Mouse (Mus musculus) neural tube, embryonic 15.5 days (tissue): ENCODE results near the gene Trappc3l. TPM values are rescaled to one million over a fixed set of nuclear protein-coding genes. Genes with fewer than 3 reads are reported as not detected.

Source experiments
- ATAC-seq: fragments of 200-750 bp; cut with Nextera tagmentation; 2 replicates; pipeline ENCODE4 v1.8.0; 2017; ENCODE audit warnings: mild to moderate bottlenecking, moderate TSS enrichment, moderate library complexity; ENCODE audit not compliant: low FRiP score
- H3K27ac ChIP-seq: fragments of 300-500 bp; sonication (generic); replicated peaks from 2 replicates; pipeline ENCODE4 v1.5.1; 2015; ENCODE audit warnings: mild to moderate bottlenecking, inconsistent platforms
- H3K27me3 ChIP-seq: fragments of 300-500 bp; sonication (generic); replicated peaks from 2 replicates; pipeline ENCODE4 v1.6.1; 2015; ENCODE audit warnings: inconsistent platforms
- H3K36me3 ChIP-seq: fragments of 300-500 bp; sonication (generic); 2 replicates; pipeline ENCODE4 v1.6.1; 2015; ENCODE audit warnings: inconsistent platforms
- H3K4me1 ChIP-seq: fragments of 300-500 bp; sonication (generic); 2 replicates; pipeline ENCODE4 v1.6.1; 2015; ENCODE audit warnings: inconsistent platforms
- H3K4me2 ChIP-seq: fragments of 300-500 bp; sonication (generic); 2 replicates; pipeline ENCODE4 v1.6.1; 2015; ENCODE audit warnings: inconsistent platforms, mild to moderate bottlenecking, moderate library complexity
- H3K4me3 ChIP-seq: fragments of 300-500 bp; sonication (generic); replicated peaks from 2 replicates; pipeline ENCODE4 v1.5.1; 2015; ENCODE audit warnings: mild to moderate bottlenecking, inconsistent platforms
- H3K9ac ChIP-seq: fragments of 300-500 bp; sonication (generic); replicated peaks from 2 replicates; pipeline ENCODE4 v1.6.1; 2015; ENCODE audit warnings: mild to moderate bottlenecking, inconsistent platforms
- H3K9me3 ChIP-seq: fragments of 300-500 bp; sonication (generic); replicated peaks from 2 replicates; pipeline ENCODE4 v1.6.1; 2016; ENCODE audit warnings: inconsistent platforms
- WGBS: fragments of 180-500 bp; shearing (Covaris S2); methylation state at CpG from one replicate; pipeline ENCODE4 v1.1.7; 2015; ENCODE audit warnings: mixed read lengths; 5-methylcytosine and 5-hydroxymethylcytosine counted together
- polyA plus RNA-seq: library from polyadenylated mRNA; unstranded; fragments of >200 nt; fragmentation: Nextera tagmentation; extraction: Ambion mirVana; gene quantifications from 2 replicates; pipeline ENCODE4 v1.2.1, GENCODE M21; 2015

The Trappc3l gene
- polyA plus RNA-seq, 1 experiment from 2014 or later: 0.91 TPM

DNA sequence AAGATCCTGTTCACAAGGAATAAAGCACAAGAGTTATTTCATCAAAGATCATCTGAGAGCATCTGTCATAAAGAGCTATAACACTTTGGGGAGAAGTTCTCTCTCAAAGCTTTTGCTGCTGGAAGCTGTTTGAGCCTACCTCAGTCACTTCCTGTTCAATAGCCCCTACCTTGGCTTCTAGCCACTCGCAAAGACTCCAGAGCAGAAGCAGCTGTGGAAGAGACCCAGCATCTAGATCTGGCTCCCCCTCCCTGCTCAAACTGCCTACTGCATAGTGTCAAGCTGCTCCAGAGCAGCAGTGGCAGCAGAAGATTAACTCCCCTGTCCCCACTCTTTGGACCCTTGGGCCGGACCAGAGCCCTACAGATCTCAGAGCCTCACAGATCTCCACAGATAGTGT is 16.6 kb downstream of the Trappc3l start:
- H3K9ac ChIP-seq: no peak overlapping the region
- no peak for ATAC-seq
- H3K4me3 ChIP-seq: no peak overlapping the region
- H3K9me3 ChIP-seq: no peaks in the 10 kb centered on the region
- WGBS: 100% methylated on average over 2 of the region's 2 CpGs
- H3K36me3 ChIP-seq: no peaks in the 10 kb centered on the region
- no peaks in the 10 kb centered on the region for H3K27me3 ChIP-seq
- no peak overlapping the region for H3K27ac ChIP-seq
- H3K4me2 ChIP-seq: no peak overlapping the region
- no peaks in the 10 kb centered on the region for H3K4me1 ChIP-seq

DNA sequence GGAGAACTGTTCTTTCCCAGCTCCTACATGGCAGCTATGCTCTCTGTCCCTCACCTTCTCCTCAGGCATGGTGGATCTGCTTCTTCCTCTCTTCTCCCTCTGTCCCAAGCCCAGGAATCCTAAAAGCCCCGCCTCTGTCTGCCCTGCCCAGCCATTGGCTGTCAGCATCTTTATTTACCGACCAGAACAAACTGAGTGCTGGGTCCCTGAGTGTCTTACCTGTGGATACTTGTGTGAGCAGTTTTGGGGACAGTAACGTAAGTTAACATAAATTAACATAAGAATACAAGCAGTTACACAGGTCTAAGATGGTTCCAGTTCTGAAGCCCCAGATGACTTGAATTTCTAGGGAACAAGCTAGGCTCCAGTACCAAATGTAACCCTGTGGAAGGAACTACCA is 29.2 kb downstream of the Trappc3l start:
- Histone ChIP-seq H3K27me3 (no peaks in the 10 kb centered on the region), H3K36me3 (no peaks in the 10 kb centered on the region), H3K4me2 (no peak overlapping the region), H3K4me3 (no peak overlapping the region), H3K9ac (no peak overlapping the region), H3K4me1 (no peaks in the 10 kb centered on the region), H3K9me3 (no peaks in the 10 kb centered on the region), H3K27ac (no peak overlapping the region)
- 66% methylated on average over 3 of the region's 3 CpGs for WGBS
- ATAC-seq: no peak

DNA sequence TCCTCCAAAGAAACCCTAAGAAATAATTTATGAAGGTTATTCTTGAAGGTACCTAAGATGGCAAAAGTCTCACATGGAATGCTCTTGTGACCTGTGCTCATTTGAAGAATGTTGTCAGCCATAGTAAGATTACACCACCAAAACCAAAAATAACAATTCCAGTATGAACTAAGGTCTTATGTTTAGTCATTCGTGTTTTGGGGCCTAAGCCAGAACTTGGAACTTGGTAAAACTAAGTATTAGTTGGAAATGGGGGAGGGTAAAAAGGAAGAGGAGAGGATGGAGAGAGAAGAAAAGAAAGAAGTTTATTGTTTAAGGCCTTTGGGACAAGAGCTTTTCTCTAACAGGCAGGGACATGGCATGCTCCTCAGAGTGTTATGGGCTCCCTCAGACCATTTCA is 32.2 kb downstream of the Trappc3l start:
- 62% methylated on average over 1 of the region's 1 CpGs for WGBS
- Histone ChIP-seq H3K27ac (no peak overlapping the region), H3K4me1 (no peaks in the 10 kb centered on the region)

DNA sequence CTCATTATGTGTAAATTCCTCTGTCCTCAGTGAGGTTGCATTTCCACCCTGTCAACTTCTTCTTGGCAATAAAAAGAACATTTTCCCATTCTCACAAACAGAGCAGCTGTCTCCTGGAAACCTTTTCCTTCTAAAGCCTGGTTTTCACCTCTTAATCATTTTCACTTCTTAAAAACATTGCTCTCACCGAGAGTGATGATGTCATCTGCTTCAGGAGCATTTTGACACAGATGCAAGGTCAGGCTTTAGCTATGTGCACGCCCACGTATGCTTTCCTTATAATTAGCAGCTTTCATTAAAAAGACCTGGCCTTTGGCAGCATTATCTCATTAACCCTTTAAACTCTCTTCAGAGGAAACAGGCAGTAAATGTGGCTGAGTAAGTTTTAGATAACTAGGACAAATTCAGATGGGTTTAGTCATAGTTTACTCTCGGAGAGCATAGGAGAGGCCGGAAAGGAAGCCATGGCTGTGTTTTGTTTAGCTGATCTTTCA is 33.6 kb downstream of the Trappc3l start:
- no peaks in the 10 kb centered on the region for H3K9me3 ChIP-seq
- no peaks in the 10 kb centered on the region for H3K27me3 ChIP-seq
- H3K4me1 ChIP-seq: no peaks in the 10 kb centered on the region
- no peak overlapping the region for H3K4me3 ChIP-seq
- no peak overlapping the region for H3K4me2 ChIP-seq
- H3K27ac ChIP-seq: no peak overlapping the region
- WGBS: 69% methylated on average over 5 of the region's 5 CpGs
- H3K9ac ChIP-seq: no peak overlapping the region
- H3K36me3 ChIP-seq: no peaks in the 10 kb centered on the region
- ATAC-seq: no peak

More for the DNA sequence above, 32.2 kb downstream of the Trappc3l start:
- H3K36me3 ChIP-seq: no peaks in the 10 kb centered on the region
- ATAC-seq: no peak
- no peak overlapping the region for H3K4me3 ChIP-seq
- no peaks in the 10 kb centered on the region for H3K27me3 ChIP-seq
- no peak overlapping the region for H3K4me2 ChIP-seq
- no peaks in the 10 kb centered on the region for H3K9me3 ChIP-seq
- H3K9ac ChIP-seq: no peak overlapping the region

DNA sequence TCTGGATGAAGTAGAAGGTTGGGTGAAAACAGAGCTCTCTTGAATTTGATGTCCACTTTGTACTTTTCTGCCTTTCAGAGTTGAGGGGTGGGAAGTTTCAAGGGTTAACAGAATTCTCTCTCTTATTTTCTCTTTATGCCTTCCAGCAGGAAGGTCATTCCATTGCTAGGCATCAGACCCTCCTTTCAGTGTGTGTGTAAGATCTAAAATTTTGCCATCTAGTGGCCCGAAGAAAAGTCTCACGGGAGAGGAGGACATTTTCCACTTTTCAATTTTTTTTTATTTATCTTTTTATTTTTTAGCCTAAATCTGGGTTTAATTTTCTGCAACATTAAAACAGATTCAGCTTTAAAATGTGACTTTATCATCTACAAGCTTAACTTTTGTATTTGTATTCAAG is 34.3 kb downstream of the Trappc3l start:
- no peak for ATAC-seq
- Histone ChIP-seq H3K27ac (no peak overlapping the region), H3K4me3 (no peak overlapping the region), H3K9me3 (no peaks in the 10 kb centered on the region), H3K27me3 (no peaks in the 10 kb centered on the region), H3K4me1 (no peaks in the 10 kb centered on the region), H3K4me2 (no peak overlapping the region), H3K36me3 (no peaks in the 10 kb centered on the region), H3K9ac (no peak overlapping the region)
- WGBS: 78% methylated on average over 2 of the region's 2 CpGs

DNA sequence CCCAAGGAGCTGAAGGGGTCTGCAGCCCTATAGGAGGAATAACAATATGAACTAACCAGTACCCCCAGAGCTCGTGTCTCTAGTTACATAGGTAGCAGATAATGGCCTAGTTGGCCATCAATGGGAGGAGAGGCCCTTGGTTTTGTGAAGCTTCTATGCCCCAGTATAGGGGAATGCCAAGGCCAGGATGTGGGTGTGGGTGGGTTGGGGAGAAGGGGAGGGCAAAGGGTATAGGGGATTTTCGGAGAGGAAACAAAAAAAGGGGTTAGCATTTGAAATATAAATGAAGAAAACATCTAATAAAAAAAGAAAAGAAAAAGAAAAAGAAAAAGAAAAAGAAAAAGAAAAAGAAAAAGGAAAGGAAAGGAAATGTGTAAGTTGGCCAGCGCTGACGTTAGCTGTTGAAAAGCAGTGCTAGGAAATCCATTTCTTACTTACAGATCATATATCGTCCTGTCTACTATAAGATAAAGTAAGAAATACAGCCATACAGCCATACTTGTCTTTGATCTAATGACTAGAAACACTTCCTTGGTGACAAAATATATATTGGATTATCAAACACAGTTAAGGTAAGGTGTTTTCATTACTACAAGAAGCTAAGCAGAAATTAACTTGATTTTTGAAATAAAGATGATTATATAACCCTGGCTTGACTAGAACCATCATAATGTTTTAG is 37.3 kb downstream of the Trappc3l start:
- H3K9ac ChIP-seq: no peak overlapping the region
- 91% methylated on average over 5 of the region's 5 CpGs for whole genome bisulfite sequencing
- H3K9me3 ChIP-seq: no peaks in the 10 kb centered on the region
- no peak for ATAC-seq
- no peaks in the 10 kb centered on the region for H3K36me3 ChIP-seq
- H3K27me3 ChIP-seq: no peaks in the 10 kb centered on the region
- H3K4me2 ChIP-seq: no peak overlapping the region
- H3K4me3 ChIP-seq: no peak overlapping the region
- no peak overlapping the region for H3K27ac ChIP-seq
- H3K4me1 ChIP-seq: no peaks in the 10 kb centered on the region

DNA sequence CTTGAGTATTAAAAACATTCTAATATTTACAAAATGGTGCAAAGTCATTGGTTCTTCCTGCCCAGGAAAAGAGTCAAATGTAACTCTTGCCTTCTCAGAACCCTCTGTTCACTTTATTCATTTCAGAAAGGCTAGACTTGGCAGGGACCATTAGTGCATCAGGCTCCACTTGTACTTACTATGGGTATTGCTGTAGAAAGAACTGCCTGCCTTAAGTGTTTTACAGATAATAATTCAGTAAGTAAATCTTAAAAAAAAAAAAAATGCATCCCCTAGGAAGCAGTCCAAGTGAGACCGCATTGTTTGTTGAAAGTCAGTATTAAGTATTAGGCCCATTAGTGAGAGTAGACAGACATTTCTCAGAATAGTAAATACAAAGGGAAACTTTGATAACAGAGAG is 49.1 kb downstream of the Trappc3l start:
- ATAC-seq: no peak
- no peak overlapping the region for H3K4me2 ChIP-seq
- H3K27ac ChIP-seq: no peak overlapping the region
- no peak overlapping the region for H3K4me3 ChIP-seq
- H3K27me3 ChIP-seq: no peaks in the 10 kb centered on the region
- WGBS: 93% methylated on average over 1 of the region's 1 CpGs
- H3K36me3 ChIP-seq: no peaks in the 10 kb centered on the region
- H3K4me1 ChIP-seq: no peaks in the 10 kb centered on the region
- no peaks in the 10 kb centered on the region for H3K9me3 ChIP-seq
- no peak overlapping the region for H3K9ac ChIP-seq

DNA sequence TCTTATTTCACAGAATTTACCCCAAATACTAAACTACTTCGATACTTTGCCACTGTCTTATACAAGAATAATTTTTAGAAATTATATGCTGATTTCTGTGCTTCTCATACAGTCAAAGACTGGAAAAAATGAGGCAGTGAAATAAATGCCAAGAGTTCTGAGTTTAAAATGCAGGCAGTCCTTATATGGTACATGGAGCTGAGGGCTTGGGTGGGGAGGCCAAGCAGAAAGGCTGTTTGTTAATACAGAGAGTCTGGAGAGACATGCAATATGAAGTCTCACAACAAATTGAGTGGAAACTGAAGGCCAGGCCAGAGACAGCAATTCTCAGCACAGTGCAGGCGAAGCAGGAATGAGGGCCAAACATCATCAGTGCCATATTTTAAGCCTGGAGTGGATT is 51.1 kb downstream of the Trappc3l start:
- no peaks in the 10 kb centered on the region for H3K4me1 ChIP-seq
- 95% methylated on average over 2 of the region's 2 CpGs for WGBS
- H3K4me2 ChIP-seq: no peak overlapping the region
- no peaks in the 10 kb centered on the region for H3K27me3 ChIP-seq
- no peak overlapping the region for H3K9ac ChIP-seq
- no peaks in the 10 kb centered on the region for H3K36me3 ChIP-seq
- no peak for ATAC-seq
- H3K27ac ChIP-seq: no peak overlapping the region
- H3K4me3 ChIP-seq: no peak overlapping the region
- no peaks in the 10 kb centered on the region for H3K9me3 ChIP-seq

DNA sequence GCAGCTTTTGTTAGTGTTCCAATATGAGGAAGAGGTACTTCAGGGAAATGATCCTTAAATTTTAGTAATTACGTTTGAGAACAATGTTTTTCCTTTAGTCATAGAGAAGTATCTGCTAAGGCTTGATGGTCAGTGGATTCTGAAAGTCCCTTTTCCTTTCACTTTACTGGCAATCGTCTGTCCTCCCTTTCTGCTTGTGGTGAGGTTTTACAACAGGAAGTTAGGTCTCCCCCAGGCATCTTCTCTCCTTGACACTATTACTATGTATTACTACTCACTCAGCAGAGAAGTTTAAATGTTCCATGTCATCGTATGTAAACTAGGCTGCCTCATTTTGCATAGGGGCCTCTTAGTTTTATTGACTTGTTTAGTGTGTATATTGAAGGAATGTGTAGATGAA is 52.1 kb downstream of the Trappc3l start:
- Histone ChIP-seq H3K27ac (no peak overlapping the region), H3K36me3 (no peaks in the 10 kb centered on the region), H3K4me2 (no peak overlapping the region), H3K4me3 (no peak overlapping the region), H3K9ac (no peak overlapping the region), H3K9me3 (no peaks in the 10 kb centered on the region), H3K27me3 (no peaks in the 10 kb centered on the region), H3K4me1 (no peaks in the 10 kb centered on the region)
- ATAC-seq: no peak
- 64% methylated on average over 3 of the region's 3 CpGs for WGBS

DNA sequence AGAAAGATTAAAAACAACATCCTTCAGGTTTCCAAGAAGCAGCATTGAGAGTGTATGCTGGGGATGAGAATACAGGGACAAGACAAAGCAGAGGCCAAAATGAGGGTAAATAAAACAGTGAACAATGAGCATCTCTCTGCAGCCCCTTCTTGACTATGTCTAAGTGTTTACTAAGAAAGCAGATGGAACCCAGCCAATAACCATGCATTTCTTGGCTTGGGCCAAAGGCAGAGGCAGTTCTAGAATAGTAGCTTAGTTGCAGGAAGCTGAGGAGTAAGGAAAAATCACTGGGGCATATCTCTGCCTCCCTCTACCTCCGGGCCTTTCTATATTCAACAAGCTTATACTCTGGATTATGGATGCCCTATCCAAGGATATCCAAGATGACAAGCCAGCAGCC is 53.1 kb downstream of the Trappc3l start:
- WGBS: 90% methylated on average over 1 of the region's 1 CpGs
- H3K4me1 ChIP-seq: no peaks in the 10 kb centered on the region
- no peak overlapping the region for H3K4me3 ChIP-seq
- H3K36me3 ChIP-seq: no peaks in the 10 kb centered on the region
- H3K27ac ChIP-seq: no peak overlapping the region
- H3K9ac ChIP-seq: no peak overlapping the region
- no peak overlapping the region for H3K4me2 ChIP-seq
- ATAC-seq: no peak
- no peaks in the 10 kb centered on the region for H3K27me3 ChIP-seq
- no peaks in the 10 kb centered on the region for H3K9me3 ChIP-seq

DNA sequence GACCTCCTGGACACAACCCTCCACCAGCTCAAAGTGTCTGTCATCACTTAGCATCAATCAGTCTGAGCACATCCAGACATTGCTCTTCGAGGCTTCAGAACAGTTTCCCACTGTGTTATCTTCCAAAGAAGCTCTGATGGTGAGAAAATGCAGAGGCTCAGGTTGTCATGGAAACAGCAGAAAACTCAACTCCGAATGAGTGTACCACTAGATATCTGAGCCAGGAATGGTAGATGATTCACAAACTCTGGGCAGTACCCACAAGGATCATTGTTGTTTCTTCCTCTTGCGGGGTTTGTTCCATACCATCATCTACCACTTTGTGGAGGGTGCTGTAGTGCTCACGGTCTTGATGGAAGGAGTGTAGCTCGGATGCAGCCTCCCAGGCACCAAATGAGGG is 54.5 kb downstream of the Trappc3l start:
- H3K4me3 ChIP-seq: no peak overlapping the region
- no peak overlapping the region for H3K4me2 ChIP-seq
- no peaks in the 10 kb centered on the region for H3K9me3 ChIP-seq
- ATAC-seq: no peak
- H3K4me1 ChIP-seq: peaks cover 4% of the 10 kb centered on the region; the same call in 1 of the 2 replicates
- H3K27me3 ChIP-seq: no peaks in the 10 kb centered on the region
- no peaks in the 10 kb centered on the region for H3K36me3 ChIP-seq
- 77% methylated on average over 5 of the region's 5 CpGs for WGBS
- H3K27ac ChIP-seq: no peak overlapping the region
- H3K9ac ChIP-seq: no peak overlapping the region

DNA sequence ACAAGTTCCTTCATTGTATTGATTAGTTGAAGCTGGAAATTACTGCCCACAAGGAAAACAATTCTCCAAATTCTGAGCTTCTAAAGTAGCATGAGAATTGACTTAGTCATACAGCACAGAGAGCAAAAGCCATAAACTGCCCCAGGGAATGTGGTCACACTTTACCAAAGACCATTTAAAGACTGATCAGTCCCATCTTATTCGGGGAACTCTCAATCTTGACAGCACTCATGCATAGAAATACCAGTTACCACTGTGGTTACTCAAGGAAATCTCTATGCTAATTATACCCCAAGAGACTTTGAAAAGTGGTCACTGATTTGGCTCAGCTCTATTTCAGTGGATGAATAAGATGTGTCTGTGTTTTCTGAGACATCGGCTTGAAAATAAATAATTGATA is 57.8 kb downstream of the Trappc3l start:
- peaks cover 4% of the 10 kb centered on the region; the same call in 1 of the 2 replicates for H3K4me1 ChIP-seq
- no peak for ATAC-seq
- H3K4me2 ChIP-seq: no peak overlapping the region
- no peaks in the 10 kb centered on the region for H3K9me3 ChIP-seq
- H3K27ac ChIP-seq: no peak overlapping the region
- WGBS: 59% methylated on average over 2 of the region's 2 CpGs
- H3K27me3 ChIP-seq: no peaks in the 10 kb centered on the region
- H3K36me3 ChIP-seq: no peaks in the 10 kb centered on the region
- no peak overlapping the region for H3K9ac ChIP-seq
- no peak overlapping the region for H3K4me3 ChIP-seq
